Mouse (Mus musculus) T-cell, adult 66 days (primary cell): Measurements from ENCODE around the gene Clip2. TPM values are rescaled to one million over a fixed set of nuclear protein-coding genes. Genes with fewer than 3 reads are reported as not detected.

Source experiments
- total RNA-seq, 2 experiments: library from RNA; stranded (reverse); gene quantifications; 3 replicates in 1 of 2; 4 replicates in 1 of 2; pipeline ENCODE4 v1.2.4; 2023

Clip2 gene
- total RNA-seq, result 1 to 10 TPM; 6.1 to 6.4 TPM

GRCm38 (mm10) chr5:134552110-134552972 lies at the start of gene Clip2:
Clip2 (minus strand) TSS chr5:134552434.

GRCm38 (mm10) chr5:134581146-134581545 lies 28.9 kb upstream of the Clip2 start, which contains the start of gene Rfc2:
Rfc2 (plus strand) TSS chr5:134581366.

GRCm38 (mm10) chr5:134560071-134560449 lies 7.8 kb upstream of the Clip2 start, which contains the start of gene Syna:
Syna (minus strand) TSS chr5:134560171.

GRCm38 (mm10) chr5:134456503-134456962 lies 95.7 kb downstream of the Clip2 start, which contains the start of gene Gtf2ird1:
Gtf2ird1 (minus strand) TSS chr5:134456716.

Other genes starting within 250 kb of the Clip2 start
- 100 to 1,000 TPM; 197 to 209 TPM for gene Gtf2i, start 237.7 kb downstream of the Clip2 start, total RNA-seq
- gene Gtf2ird1, start 95.7 kb downstream of the Clip2 start, total RNA-seq, result 10 to 100 TPM; 10.3 to 14.3 TPM
- gene Syna, start 7.7 kb upstream of the Clip2 start, total RNA-seq, result not detected
- gene Rfc2, start 28.9 kb upstream of the Clip2 start, total RNA-seq, result 10 to 100 TPM; 63.0 to 71.5 TPM
- gene Lat2, start 62.6 kb upstream of the Clip2 start, total RNA-seq, result 10 to 100 TPM; 15.9 to 21.1 TPM
- 100 to 1,000 TPM; 251 to 255 TPM for gene Eif4h, start 87.1 kb upstream of the Clip2 start, total RNA-seq
- 10 to 100 TPM; 26.6 to 28.5 TPM for gene Limk1, start 136.2 kb upstream of the Clip2 start, total RNA-seq
- not detected for gene Eln, start 194.9 kb upstream of the Clip2 start, total RNA-seq